Mouse (Mus musculus) cerebellum, adult 2 months (tissue): ENCODE measurements around the gene Adal. TPM values are rescaled to one million over a fixed set of nuclear protein-coding genes. Genes with fewer than 3 reads are reported as not detected.
A peak's percentile ranks its signal among the peaks of the same experiment; 100 is the strongest.

Experiments
- DNase-seq, 2 experiments: peaks; one replicate each; pipeline ENCODE4 v3.0.0; 2021
- H3K27ac ChIP-seq: fragments of 200-500 bp; 2 replicates; pipeline ENCODE4 v1.5.1; 2012; ENCODE audit warnings: low read length, control low read depth, inconsistent platforms; ENCODE audit not compliant: insufficient read depth
- H3K27me3 ChIP-seq: fragments of 200-500 bp; 2 replicates; pipeline ENCODE4 v1.6.1; 2012; ENCODE audit warnings: inconsistent platforms, mild to moderate bottlenecking, low read length, moderate library complexity; ENCODE audit not compliant: control insufficient read depth, insufficient read depth
- H3K4me1 ChIP-seq: fragments of 200-500 bp; 2 replicates; pipeline ENCODE4 v1.6.1; 2011; ENCODE audit warnings: low read length; ENCODE audit not compliant: control insufficient read depth, insufficient read depth
- H3K4me3 ChIP-seq: fragments of 200-500 bp; replicated peaks from 2 replicates; pipeline ENCODE3; 2011; ENCODE audit warnings: mild to moderate bottlenecking, low read depth, low read length, control low read depth; ENCODE audit not compliant: insufficient read depth
- CTCF ChIP-seq: fragments of 200-500 bp; IDR thresholded peaks from 2 replicates; pipeline ENCODE4 v1.5.1; 2011; ENCODE audit warnings: low read depth, mild to moderate bottlenecking, control low read depth, low read length, moderate library complexity, borderline replicate concordance; ENCODE audit not compliant: insufficient read depth
- POLR2A ChIP-seq: fragments of 200-500 bp; IDR thresholded peaks from 2 replicates; pipeline ENCODE4 v1.6.1; 2011; ENCODE audit warnings: low read length, control low read depth, borderline replicate concordance; ENCODE audit not compliant: insufficient read depth
- WGBS: fragments of 180-500 bp; shearing (Covaris S2); methylation state at CpG from one replicate; pipeline ENCODE4 v1.1.7; 2018; 5-methylcytosine and 5-hydroxymethylcytosine counted together
- polyA plus RNA-seq: library from polyadenylated mRNA; depleted of rRNA; stranded (reverse); fragments of >200 nt; gene quantifications from 2 replicates; pipeline ENCODE4 v1.2.3, GENCODE M21; 2012

The Adal gene
- polyA plus RNA-seq, 1 experiment = 26.3 TPM

- 70% methylated on average over 9 of the region's 9 CpGs for WGBS
Measured at GRCm38 (mm10) chr2:121128865-121129620, 11.2 kb upstream of the Adal start.

DNA sequence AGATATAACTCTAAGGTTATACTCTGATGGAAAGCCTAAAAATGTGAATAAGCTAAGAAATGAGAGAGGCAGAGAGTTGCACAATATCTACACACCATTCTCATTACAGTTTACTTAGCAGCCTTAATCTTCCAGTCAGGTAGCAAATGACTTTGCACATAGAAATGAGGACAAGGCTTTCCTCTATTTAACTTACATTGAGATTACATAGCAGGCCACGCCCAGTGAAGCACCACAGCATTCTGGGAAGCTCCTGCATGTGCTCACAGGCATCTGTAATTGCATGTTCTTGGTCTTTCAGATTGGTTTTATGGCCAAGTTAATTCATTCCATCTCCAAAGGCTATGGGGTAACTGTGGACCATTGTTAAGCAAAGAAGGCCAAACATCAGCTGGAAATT, 7.4 kb upstream of the Adal start:
- TF ChIP-seq CTCF = no peak
- TF ChIP-seq POLR2A = no peak
- Histone ChIP-seq H3K4me1 (no peaks in the 10 kb centered on the region), H3K27me3 (no peaks in the 10 kb centered on the region), H3K27ac (no peak overlapping the region), H3K4me3 (no peak overlapping the region)
- WGBS = 84% methylated on average over 1 of the region's 1 CpGs
- DNase-seq = no peak

More at GRCm38 (mm10) chr2:121128865-121129620, 11.2 kb upstream of the Adal start:
- no peak for TF ChIP-seq CTCF
- TF ChIP-seq POLR2A = no peak
- Histone ChIP-seq H3K27ac (no peak overlapping the region), H3K4me1 (no peaks in the 10 kb centered on the region), H3K4me3 (no peak overlapping the region), H3K27me3 (no peaks in the 10 kb centered on the region)
- DNase-seq = no peak

DNA sequence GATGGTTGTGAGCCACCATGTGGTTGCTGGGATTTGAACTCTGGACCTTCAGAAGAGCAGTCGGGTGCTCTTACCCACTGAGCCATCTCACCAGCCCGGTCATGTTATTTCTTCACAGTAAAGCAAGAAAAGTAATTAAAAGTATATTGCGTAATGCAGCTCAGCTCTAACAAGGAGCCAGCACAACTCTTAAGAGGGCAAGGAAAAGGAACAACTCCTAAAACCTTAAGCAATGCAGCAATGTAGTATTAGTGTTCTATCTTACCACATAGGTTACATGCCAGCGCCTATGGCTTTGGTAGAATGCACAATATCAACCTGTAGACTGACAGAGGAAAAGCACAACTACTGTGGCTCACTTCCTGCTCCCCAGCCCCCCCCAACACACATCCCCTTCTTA, 2.9 kb upstream of the Adal start:
- 96% methylated on average over 4 of the region's 4 CpGs for WGBS
- Histone ChIP-seq H3K27ac (no peak overlapping the region), H3K27me3 (no peaks in the 10 kb centered on the region), H3K4me3 (no peak overlapping the region), H3K4me1 (no peaks in the 10 kb centered on the region; the same call in 1 of the 2 replicates)
- DNase-seq = no peak
- TF ChIP-seq CTCF = no peak
- TF ChIP-seq POLR2A = no peak

GRCm38 (mm10) chr2:121139266-121140017, 786 bp upstream of the Adal start:
- Histone ChIP-seq H3K4me3 (peak overlapping the region; percentile 89), H3K4me1 (no peaks in the 10 kb centered on the region; the same call in 1 of the 2 replicates), H3K27ac (peak overlapping the region; percentile 99), H3K27me3 (no peaks in the 10 kb centered on the region)
- TF ChIP-seq CTCF = no peak
- TF ChIP-seq POLR2A = no peak
- 2% methylated on average over 29 of the region's 29 CpGs for WGBS
- DNase-seq = peak; percentile 54 to 77

GRCm38 (mm10) chr2:121141216-121142035, 1.2 kb downstream of the Adal start:
- DNase-seq = peak in 1 of 2 experiments; percentile 15
- TF ChIP-seq POLR2A = no peak
- no peak for TF ChIP-seq CTCF
- 43% methylated on average over 16 of the region's 16 CpGs for WGBS
- Histone ChIP-seq H3K27me3 (no peaks in the 10 kb centered on the region), H3K4me3 (peak overlapping the region; percentile 89), H3K27ac (no peak overlapping the region; the same call in 1 of the 2 replicates), H3K4me1 (no peaks in the 10 kb centered on the region; the same call in 1 of the 2 replicates)

DNA sequence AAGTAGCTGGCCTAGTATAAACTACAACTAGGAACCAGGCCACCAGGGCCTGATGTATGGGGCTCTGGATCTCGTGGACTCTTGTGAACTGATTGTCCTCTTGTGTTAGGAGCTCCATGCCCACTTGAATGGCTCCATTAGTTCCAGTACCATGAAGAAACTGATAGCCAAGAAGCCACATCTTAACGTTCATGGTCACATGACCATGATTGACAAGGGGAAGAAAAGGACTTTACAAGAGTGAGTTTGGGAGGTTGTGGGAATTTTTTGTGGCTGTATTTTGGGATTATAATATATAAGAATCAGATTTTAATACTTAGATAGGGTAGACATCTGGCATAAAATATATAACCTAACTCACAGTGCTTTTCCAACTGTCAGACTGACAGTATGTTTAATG, 2.2 kb downstream of the Adal start:
- Histone ChIP-seq H3K4me1 (no peaks in the 10 kb centered on the region; the same call in 1 of the 2 replicates), H3K27me3 (no peaks in the 10 kb centered on the region), H3K4me3 (no peak overlapping the region), H3K27ac (no peak overlapping the region)
- no peak for TF ChIP-seq CTCF
- no peak for TF ChIP-seq POLR2A
- 28% methylated on average over 2 of the region's 2 CpGs for WGBS
- DNase-seq = no peak

DNA sequence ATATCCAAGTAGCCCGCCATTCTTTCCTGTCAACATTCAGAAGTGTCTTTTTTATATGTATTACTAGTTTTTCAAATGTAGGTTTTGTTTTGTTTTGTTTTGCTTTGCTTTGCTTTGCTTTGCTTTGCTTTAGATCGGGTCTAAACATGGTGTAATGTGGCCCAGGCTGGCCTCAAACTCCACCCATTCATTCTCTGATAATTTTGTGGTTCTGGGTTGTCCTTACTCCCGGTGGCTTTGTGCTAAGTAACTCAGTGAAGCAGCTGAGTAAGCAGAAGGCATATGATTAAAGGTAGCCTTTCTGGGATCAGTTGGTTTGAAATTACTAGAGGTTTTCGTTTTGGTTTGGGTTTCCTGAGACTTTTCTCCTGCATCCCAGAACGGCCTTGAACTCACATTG, 9.5 kb downstream of the Adal start:
- 87% methylated on average over 5 of the region's 5 CpGs for WGBS
- no peak overlapping the region for H3K4me3 ChIP-seq
- H3K27ac ChIP-seq = no peak overlapping the region
- H3K27me3 ChIP-seq = no peaks in the 10 kb centered on the region
- H3K4me1 ChIP-seq = no peaks in the 10 kb centered on the region
- TF ChIP-seq POLR2A = no peak
- TF ChIP-seq CTCF = no peak
- DNase-seq = no peak

DNA sequence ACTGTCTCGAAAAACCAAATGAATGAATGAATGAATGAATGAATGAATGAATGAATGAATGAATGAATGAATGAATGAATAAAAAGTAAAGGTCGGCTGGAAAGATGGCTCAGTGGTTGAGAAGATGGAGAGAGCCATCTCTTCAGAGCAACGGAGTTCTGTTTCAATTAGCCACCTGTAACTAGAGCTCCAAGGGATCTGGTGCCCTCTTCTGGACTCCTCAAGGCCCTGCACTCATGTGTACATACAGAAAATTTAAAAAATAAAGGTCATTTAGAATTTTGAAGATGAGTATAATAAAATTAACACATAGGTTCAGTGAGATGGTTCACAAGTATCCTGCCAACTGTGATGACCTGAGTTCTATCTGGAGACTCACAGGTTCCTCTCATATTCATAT, 12.9 kb downstream of the Adal start:
- H3K27me3 ChIP-seq = no peaks in the 10 kb centered on the region
- no peak overlapping the region for H3K4me3 ChIP-seq
- TF ChIP-seq POLR2A (no peak), CTCF (no peak)
- no peaks in the 10 kb centered on the region for H3K4me1 ChIP-seq
- H3K27ac ChIP-seq = no peak overlapping the region
- DNase-seq = no peak
- 83% methylated on average over 3 of the region's 3 CpGs for WGBS
